Mouse (Mus musculus) liver, adult 2 months (tissue): ENCODE measurements around the gene Dcaf8. TPM values are rescaled to one million over a fixed set of nuclear protein-coding genes. Genes with fewer than 3 reads are reported as not detected.
A peak's percentile ranks its signal among the peaks of the same experiment; 100 is the strongest.

ENCODE experiments used
- DNase-seq: peaks from one replicate; pipeline ENCODE4 v3.0.0-alpha.2; 2011; ENCODE audit warnings: low read depth, low spot score; ENCODE audit errors: extremely low read depth
- H3K27ac ChIP-seq: fragments of 200-500 bp; replicated peaks from 2 replicates; pipeline ENCODE4 v1.5.1; 2012; ENCODE audit warnings: low read depth, mild to moderate bottlenecking, control low read depth, inconsistent platforms, low read length; ENCODE audit not compliant: insufficient read depth
- H3K27me3 ChIP-seq: fragments of 200-500 bp; 2 replicates; pipeline ENCODE4 v1.6.1; 2012; ENCODE audit warnings: mild to moderate bottlenecking, moderate library complexity, low read length, inconsistent platforms; ENCODE audit not compliant: control insufficient read depth, insufficient read depth
- H3K36me3 ChIP-seq: fragments of 200-500 bp; 2 replicates; pipeline ENCODE4 v1.6.1; 2012; ENCODE audit warnings: low read length, inconsistent platforms; ENCODE audit not compliant: control insufficient read depth, insufficient read depth
- H3K4me1 ChIP-seq: fragments of 200-500 bp; 2 replicates; pipeline ENCODE4 v1.6.1; 2011; ENCODE audit warnings: low read length; ENCODE audit not compliant: control insufficient read depth, insufficient read depth
- H3K4me3 ChIP-seq: fragments of 200-500 bp; 2 replicates; pipeline ENCODE4 v1.5.1; 2011; ENCODE audit warnings: low read depth, mild to moderate bottlenecking, control low read depth, low read length, moderate library complexity; ENCODE audit not compliant: insufficient read depth
- H3K79me2 ChIP-seq: fragments of 200-500 bp; 2 replicates; pipeline ENCODE4 v1.6.1; 2012; ENCODE audit warnings: inconsistent platforms, mild to moderate bottlenecking, low read length, moderate library complexity; ENCODE audit not compliant: control insufficient read depth, insufficient read depth
- H3K9ac ChIP-seq: fragments of 200-500 bp; 2 replicates; pipeline ENCODE4 v1.6.1; 2012; ENCODE audit warnings: low read depth, mild to moderate bottlenecking, control low read depth, inconsistent platforms, low read length
- CTCF ChIP-seq: fragments of 200-500 bp; IDR thresholded peaks from 2 replicates; pipeline ENCODE4 v1.5.1; 2011; ENCODE audit warnings: low read depth, low read length, control low read depth
- POLR2A ChIP-seq: fragments of 200-500 bp; IDR thresholded peaks from 2 replicates; pipeline ENCODE4 v1.6.1; 2011; ENCODE audit warnings: low read length, control low read depth; ENCODE audit not compliant: insufficient read depth; ENCODE audit errors: extremely low read depth
- WGBS: fragments of 180-500 bp; shearing (Covaris S2); methylation state at CpG from one replicate; pipeline ENCODE4 v1.1.7; 2018; 5-methylcytosine and 5-hydroxymethylcytosine counted together
- polyA plus RNA-seq: library from polyadenylated mRNA; depleted of rRNA; stranded (reverse); fragments of >200 nt; gene quantifications from 2 replicates; pipeline ENCODE4 v1.2.3, GENCODE M21; 2012
- total RNA-seq: library from RNA; depleted of rRNA; stranded (reverse); fragments of >200 nt; gene quantifications from 2 replicates; pipeline ENCODE4 v1.2.3, GENCODE M21; 2014

Dcaf8 gene
- total and polyA plus RNA-seq, 2 experiments, result 54.1 to 92.7 TPM

GRCm38 (mm10) chr1:172188891-172189290, 41.0 kb downstream of the Dcaf8 start:
- H3K79me2 ChIP-seq, result no peaks in the 10 kb centered on the region; the same call in 1 of the 2 replicates
- H3K9ac ChIP-seq, result no peak overlapping the region
- H3K27me3 ChIP-seq, result no peaks in the 10 kb centered on the region
- H3K4me3 ChIP-seq, result no peak overlapping the region
- no peak for DNase-seq
- H3K36me3 ChIP-seq, result peaks cover 74% of the 10 kb centered on the region
- TF ChIP-seq CTCF, result peak; percentile 76
- no peak for TF ChIP-seq POLR2A
- H3K27ac ChIP-seq, result no peak overlapping the region
- 62% methylated on average over 4 of the region's 4 CpGs for WGBS
- H3K4me1 ChIP-seq, result no peaks in the 10 kb centered on the region

GRCm38 (mm10) chr1:172191578-172191977, 43.7 kb downstream of the Dcaf8 start:
- DNase-seq, result no peak

GRCm38 (mm10) chr1:172192217-172192616, 44.3 kb downstream of the Dcaf8 start:
- H3K27ac ChIP-seq, result no peak overlapping the region
- TF ChIP-seq CTCF, result no peak
- no peak for TF ChIP-seq POLR2A
- H3K27me3 ChIP-seq, result no peaks in the 10 kb centered on the region
- WGBS, result 90% methylated on average over 3 of the region's 3 CpGs
- no peaks in the 10 kb centered on the region for H3K4me1 ChIP-seq
- peaks cover 71% of the 10 kb centered on the region for H3K36me3 ChIP-seq
- no peak overlapping the region for H3K4me3 ChIP-seq
- H3K9ac ChIP-seq, result no peak overlapping the region
- DNase-seq, result no peak
- H3K79me2 ChIP-seq, result no peaks in the 10 kb centered on the region

More at GRCm38 (mm10) chr1:172191578-172191977, 43.7 kb downstream of the Dcaf8 start:
- Histone ChIP-seq H3K9ac (no peak overlapping the region), H3K79me2 (no peaks in the 10 kb centered on the region), H3K36me3 (peaks cover 72% of the 10 kb centered on the region), H3K4me1 (no peaks in the 10 kb centered on the region), H3K27me3 (no peaks in the 10 kb centered on the region), H3K4me3 (no peak overlapping the region), H3K27ac (no peak overlapping the region)
- TF ChIP-seq CTCF, result no peak
- TF ChIP-seq POLR2A, result no peak
- 71% methylated on average over 2 of the region's 2 CpGs for WGBS

GRCm38 (mm10) chr1:172194435-172194834, 46.6 kb downstream of the Dcaf8 start:
- DNase-seq, result no peak
- no peak overlapping the region for H3K9ac ChIP-seq
- no peaks in the 10 kb centered on the region for H3K79me2 ChIP-seq
- H3K4me3 ChIP-seq, result no peak overlapping the region
- TF ChIP-seq POLR2A (no peak), CTCF (no peak)
- H3K36me3 ChIP-seq, result peaks cover 62% of the 10 kb centered on the region
- no peaks in the 10 kb centered on the region for H3K4me1 ChIP-seq
- 80% methylated on average over 8 of the region's 8 CpGs for WGBS
- H3K27ac ChIP-seq, result no peak overlapping the region
- H3K27me3 ChIP-seq, result no peaks in the 10 kb centered on the region

- Histone ChIP-seq H3K27me3 (no peaks in the 10 kb centered on the region), H3K4me1 (peaks cover 3% of the 10 kb centered on the region; the same call in 1 of the 2 replicates), H3K36me3 (peaks cover 43% of the 10 kb centered on the region), H3K9ac (no peak overlapping the region), H3K4me3 (no peak overlapping the region), H3K79me2 (no peaks in the 10 kb centered on the region), H3K27ac (no peak overlapping the region)
- 86% methylated on average over 3 of the region's 3 CpGs for WGBS
- no peak for TF ChIP-seq CTCF
- no peak for TF ChIP-seq POLR2A
- no peak for DNase-seq
Measured at GRCm38 (mm10) chr1:172197146-172197545, 49.3 kb downstream of the Dcaf8 start.

GRCm38 (mm10) chr1:172197851-172198250, 50.0 kb downstream of the Dcaf8 start:
- 83% methylated on average over 5 of the region's 5 CpGs for WGBS
- TF ChIP-seq POLR2A, result no peak
- TF ChIP-seq CTCF, result no peak
- DNase-seq, result no peak
- H3K79me2 ChIP-seq, result no peaks in the 10 kb centered on the region
- no peak overlapping the region for H3K4me3 ChIP-seq
- peaks cover 4% of the 10 kb centered on the region; the same call in 1 of the 2 replicates for H3K4me1 ChIP-seq
- no peaks in the 10 kb centered on the region for H3K27me3 ChIP-seq
- no peak overlapping the region for H3K27ac ChIP-seq
- H3K36me3 ChIP-seq, result peaks cover 39% of the 10 kb centered on the region
- H3K9ac ChIP-seq, result no peak overlapping the region
